Mouse (Mus musculus) kidney, adult 2 months (tissue): ENCODE measurements around the gene Ppp2r2c.

Experiments used
- CTCF ChIP-seq: fragments of 200-500 bp; conservative IDR thresholded peaks from 2 replicates; pipeline ENCODE4 v1.5.1; 2011; ENCODE audit warnings: low read depth, mild to moderate bottlenecking, control low read depth, low read length, moderate library complexity, mixed read lengths; ENCODE audit not compliant: insufficient read depth, insufficient read length
- POLR2A ChIP-seq: fragments of 200-500 bp; IDR thresholded peaks from one replicate; pipeline ENCODE4 v1.6.1; 2011; ENCODE audit warnings: low read depth, low read length, control low read depth

DNA sequence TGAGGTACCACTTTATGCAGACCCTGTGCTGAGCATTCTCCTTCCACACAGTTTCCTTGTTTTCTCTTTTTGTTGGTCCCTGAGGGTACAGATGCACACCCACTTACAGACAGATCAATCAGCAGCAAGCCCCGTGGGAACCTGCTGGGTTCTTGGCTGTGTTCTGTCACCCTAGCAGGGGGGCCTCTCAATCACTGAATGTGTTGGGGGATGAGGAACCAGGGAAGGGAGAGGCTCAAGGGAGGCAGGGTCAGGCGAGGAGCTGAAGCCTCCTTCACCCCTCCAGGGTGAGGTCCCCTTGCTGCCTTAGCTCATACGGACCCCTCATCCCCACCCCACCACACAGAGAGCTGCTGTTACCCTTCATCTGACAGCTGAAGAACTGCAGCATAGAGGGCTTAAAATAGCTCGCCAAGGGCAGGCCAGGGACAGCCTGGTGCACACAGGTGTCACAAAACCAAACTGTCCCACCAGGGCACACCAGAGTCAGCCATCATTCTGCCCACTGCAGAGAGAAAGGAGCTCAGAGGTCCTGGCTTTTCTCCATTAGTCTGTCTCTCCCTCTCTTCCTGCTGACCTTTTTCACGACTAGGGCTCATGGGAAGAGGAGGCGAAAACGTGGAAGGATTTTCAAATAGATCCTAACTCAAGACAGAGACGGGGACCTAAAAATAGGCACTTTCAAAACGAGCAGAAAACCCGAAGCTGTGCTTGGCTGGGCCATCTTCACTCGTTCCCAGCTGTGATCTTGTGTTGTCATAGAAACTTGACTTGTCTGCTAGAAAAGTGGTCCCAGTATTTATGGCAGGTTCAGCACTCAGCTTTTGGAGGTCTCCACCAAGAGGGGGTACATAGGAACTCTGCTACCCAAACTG, 55.8 kb downstream of the Ppp2r2c start:
- TF ChIP-seq POLR2A: no peak
- no peak for TF ChIP-seq CTCF
